Mouse (Mus musculus) kidney, embryonic 14.5 days (tissue): ENCODE data around the gene Hsp90ab1. TPM values are rescaled to one million over a fixed set of nuclear protein-coding genes. Genes with fewer than 3 reads are reported as not detected.

Experiments
- ATAC-seq: fragments of 200-750 bp; cut with Nextera tagmentation; 2 replicates; pipeline ENCODE4 v1.8.0; 2017; ENCODE audit warnings: moderate number of reproducible peaks, mild to moderate bottlenecking, moderate TSS enrichment, moderate library complexity; ENCODE audit not compliant: low FRiP score, low TSS enrichment
- H3K27ac ChIP-seq: fragments of 300-500 bp; sonication (generic); 2 replicates; pipeline ENCODE4 v1.5.1; 2014; ENCODE audit warnings: low read depth, mild to moderate bottlenecking, low read length, moderate library complexity, mixed read lengths
- H3K27me3 ChIP-seq: fragments of 300-500 bp; sonication (generic); 2 replicates; pipeline ENCODE4 v1.6.1; 2014; ENCODE audit warnings: mild to moderate bottlenecking, low read length; ENCODE audit not compliant: control insufficient read depth, insufficient read depth
- H3K36me3 ChIP-seq: fragments of 300-500 bp; sonication (generic); 2 replicates; pipeline ENCODE4 v1.6.1; 2014; ENCODE audit warnings: low read length, mixed read lengths; ENCODE audit not compliant: control insufficient read depth, insufficient read depth
- H3K4me1 ChIP-seq: fragments of 300-500 bp; sonication (generic); 2 replicates; pipeline ENCODE4 v1.6.1; 2014; ENCODE audit warnings: low read length, mixed read lengths; ENCODE audit not compliant: control insufficient read depth, insufficient read depth
- H3K4me2 ChIP-seq: fragments of 300-500 bp; sonication (generic); replicated peaks from 2 replicates; pipeline ENCODE4 v1.6.1; 2014; ENCODE audit warnings: low read depth, mild to moderate bottlenecking, low read length
- H3K4me3 ChIP-seq: fragments of 300-500 bp; sonication (generic); 2 replicates; pipeline ENCODE4 v1.5.1; 2014; ENCODE audit warnings: mild to moderate bottlenecking, low read length
- H3K9ac ChIP-seq: fragments of 300-500 bp; sonication (generic); 2 replicates; pipeline ENCODE4 v1.6.1; 2014; ENCODE audit warnings: low read depth, mild to moderate bottlenecking, low read length, moderate library complexity
- H3K9me3 ChIP-seq: fragments of 300-500 bp; sonication (generic); 2 replicates; pipeline ENCODE4 v1.6.1; 2016; ENCODE audit warnings: low read length; ENCODE audit not compliant: control insufficient read depth
- WGBS: fragments of 180-500 bp; shearing (Covaris S2); extraction: QIAGEN DNeasy Blood & Tissue Kit; methylation state at CpG from one replicate; pipeline ENCODE4 v1.1.7; 2014; 5-methylcytosine and 5-hydroxymethylcytosine counted together
- polyA plus RNA-seq: library from polyadenylated mRNA; unstranded; fragments of >200 nt; fragmentation: Nextera tagmentation; extraction: Ambion mirVana; gene quantifications from 2 replicates; pipeline ENCODE4 v1.2.1, GENCODE M21; 2014

The Hsp90ab1 gene
- polyA plus RNA-seq, 1 experiment from 2014 or later: 1,961 TPM

DNA sequence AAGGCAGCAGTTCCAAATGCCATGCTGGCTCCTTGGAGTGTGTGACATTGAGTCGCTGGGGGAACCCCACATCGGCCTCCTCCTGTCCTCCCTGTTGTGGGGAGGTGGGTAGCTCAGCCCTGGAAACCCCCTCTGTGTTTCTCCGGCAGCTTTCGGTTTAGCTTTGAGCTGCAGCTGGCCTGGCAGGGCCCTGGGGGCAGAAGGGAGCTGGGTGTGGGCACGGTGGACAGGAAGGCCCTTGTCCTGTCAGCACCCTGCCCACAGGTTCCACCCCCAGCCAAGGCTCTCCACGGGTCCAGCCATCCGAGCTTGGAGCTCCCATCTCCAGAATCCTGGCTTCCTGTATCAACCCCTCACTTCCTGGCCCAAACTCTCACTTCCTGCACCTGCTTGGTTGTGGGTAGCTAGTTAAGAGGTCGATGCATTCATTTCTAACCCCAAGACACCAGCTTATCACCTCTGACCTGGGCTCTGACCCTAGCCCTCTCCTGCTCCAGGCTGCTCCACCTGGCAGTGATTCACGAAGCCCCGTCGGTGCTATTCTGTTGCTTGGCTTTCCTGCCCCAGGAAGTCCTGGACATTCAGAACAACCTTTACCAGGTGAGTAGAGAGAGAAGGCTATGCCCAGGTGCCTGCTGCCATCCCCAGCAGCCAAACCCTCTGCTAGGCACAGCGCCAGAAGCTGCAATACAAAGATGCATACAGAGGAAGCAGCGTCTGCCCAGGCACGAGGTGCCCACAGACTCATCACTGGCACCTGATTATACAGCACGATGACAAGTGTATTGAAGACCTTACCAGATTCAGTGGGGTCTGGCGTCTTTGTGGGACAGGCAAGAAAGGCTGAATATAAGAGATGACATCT lies 14.8 kb downstream of the Hsp90ab1 start:
- Histone ChIP-seq H3K4me2 (no peak overlapping the region; the same call in 1 of the 2 replicates), H3K4me1 (peaks cover 8% of the 10 kb centered on the region; the same call in 1 of the 2 replicates), H3K27me3 (peaks cover 7% of the 10 kb centered on the region; the same call in 1 of the 2 replicates), H3K4me3 (no peak overlapping the region), H3K36me3 (no peaks in the 10 kb centered on the region), H3K27ac (no peak overlapping the region), H3K9ac (peak overlapping the region; percentile 12; the same call in 1 of the 2 replicates), H3K9me3 (no peaks in the 10 kb centered on the region)
- 69% methylated on average over 16 of the region's 16 CpGs for WGBS
- no peak for ATAC-seq

DNA sequence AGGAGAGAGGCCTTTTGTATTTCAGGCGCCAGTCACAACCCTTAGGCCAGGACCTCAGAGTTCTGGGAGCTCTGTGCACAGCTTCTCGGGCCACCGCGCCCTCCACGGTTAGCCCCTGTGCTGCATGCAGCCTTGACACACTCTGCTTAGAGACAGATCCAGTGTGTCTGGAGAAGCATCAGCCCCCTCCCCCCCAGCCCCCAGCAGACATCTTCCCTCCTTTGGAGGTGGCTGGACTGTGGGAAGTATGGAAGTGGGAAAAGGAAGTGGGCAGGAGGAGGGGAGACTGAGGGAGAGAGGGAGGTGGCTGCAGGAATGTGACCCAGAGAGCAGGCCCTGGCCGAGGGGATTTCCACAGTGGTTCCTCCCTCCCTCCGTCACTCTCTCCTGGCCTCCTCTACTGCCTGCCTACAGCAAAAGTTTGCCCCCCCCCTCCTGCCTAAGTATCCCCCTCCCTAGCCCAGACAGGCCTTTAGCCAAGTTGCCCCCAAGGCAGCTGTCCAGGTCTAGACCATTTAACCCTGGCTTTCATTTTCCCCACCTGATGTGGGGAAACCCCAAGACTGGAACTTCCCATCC lies 15.7 kb downstream of the Hsp90ab1 start:
- no peak for ATAC-seq
- no peaks in the 10 kb centered on the region for H3K36me3 ChIP-seq
- no peaks in the 10 kb centered on the region for H3K9me3 ChIP-seq
- H3K27me3 ChIP-seq: peaks cover 7% of the 10 kb centered on the region; the same call in 1 of the 2 replicates
- H3K4me1 ChIP-seq: peaks cover 8% of the 10 kb centered on the region; the same call in 1 of the 2 replicates
- 69% methylated on average over 6 of the region's 7 CpGs for WGBS
- no peak overlapping the region for H3K4me2 ChIP-seq
- no peak overlapping the region for H3K27ac ChIP-seq
- H3K9ac ChIP-seq: no peak overlapping the region
- no peak overlapping the region for H3K4me3 ChIP-seq

- WGBS: 75% methylated on average over 3 of the region's 3 CpGs
- no peaks in the 10 kb centered on the region for H3K9me3 ChIP-seq
- no peak overlapping the region for H3K9ac ChIP-seq
- H3K36me3 ChIP-seq: no peaks in the 10 kb centered on the region
- no peak for ATAC-seq
- H3K27me3 ChIP-seq: peaks cover 7% of the 10 kb centered on the region; the same call in 1 of the 2 replicates
- peak overlapping the region; percentile 92 for H3K4me2 ChIP-seq
- no peak overlapping the region for H3K27ac ChIP-seq
- peaks cover 8% of the 10 kb centered on the region; the same call in 1 of the 2 replicates for H3K4me1 ChIP-seq
- H3K4me3 ChIP-seq: peak overlapping the region; percentile 59
These were observed 16.4 kb downstream of the Hsp90ab1 start for GRCm38 (mm10) chr17:45556514-45557245.

DNA sequence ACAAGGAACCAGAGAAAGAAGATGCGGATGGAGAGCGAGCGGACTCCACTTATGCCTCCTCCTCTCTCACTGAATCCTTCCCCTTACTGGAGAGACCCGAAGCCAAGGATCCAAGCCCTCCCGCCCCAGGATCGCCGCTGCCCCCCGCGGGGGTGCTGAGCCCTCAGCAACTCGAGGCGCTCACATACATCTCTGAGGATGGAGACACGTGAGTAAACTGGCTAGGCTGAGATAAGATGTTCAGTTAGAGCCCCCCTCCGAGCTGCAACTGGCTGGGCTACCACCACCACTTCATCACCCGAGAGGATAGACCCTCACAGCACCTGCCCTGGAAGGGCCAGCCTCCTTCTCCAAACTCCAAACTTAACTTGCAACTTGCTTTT lies 17.0 kb downstream of the Hsp90ab1 start:
- WGBS: 4% methylated on average over 14 of the region's 14 CpGs
- no peaks in the 10 kb centered on the region for H3K36me3 ChIP-seq
- H3K27me3 ChIP-seq: peaks cover 7% of the 10 kb centered on the region; the same call in 1 of the 2 replicates
- H3K4me1 ChIP-seq: peaks cover 8% of the 10 kb centered on the region; the same call in 1 of the 2 replicates
- no peak for ATAC-seq
- peak overlapping the region; percentile 59 for H3K4me3 ChIP-seq
- H3K27ac ChIP-seq: no peak overlapping the region
- peak overlapping the region; percentile 92 for H3K4me2 ChIP-seq
- H3K9me3 ChIP-seq: no peaks in the 10 kb centered on the region
- H3K9ac ChIP-seq: peak overlapping the region; percentile 60

- Histone ChIP-seq H3K9ac (peak within 1 kb of the TSS; percentile 60), H3K27me3 (peaks cover 7% of the 10 kb centered on the region; the same call in 1 of the 2 replicates), H3K9me3 (no peaks in the 10 kb centered on the region), H3K36me3 (no peaks in the 10 kb centered on the region), H3K4me3 (peak within 1 kb of the TSS; percentile 59), H3K4me1 (peaks cover 8% of the 10 kb centered on the region; the same call in 1 of the 2 replicates), H3K4me2 (peak within 1 kb of the TSS; percentile 92), H3K27ac (no peak within 1 kb of the TSS)
- peak; percentile 72 for ATAC-seq
- under 1% methylated on average over 45 of the region's 45 CpGs for WGBS
These were observed 17.5 kb downstream of the Hsp90ab1 start, which contains the start of gene Nfkbie for GRCm38 (mm10) chr17:45555452-45556106. TSS of gene Nfkbie (plus strand) at chr17:45555703.

- peaks cover 7% of the 10 kb centered on the region; the same call in 1 of the 2 replicates for H3K27me3 ChIP-seq
- H3K9me3 ChIP-seq: no peaks in the 10 kb centered on the region
- no peak overlapping the region for H3K27ac ChIP-seq
- peaks cover 16% of the 10 kb centered on the region for H3K4me1 ChIP-seq
- H3K36me3 ChIP-seq: no peaks in the 10 kb centered on the region
- H3K4me3 ChIP-seq: no peak overlapping the region
- H3K4me2 ChIP-seq: no peak overlapping the region
- no peak overlapping the region for H3K9ac ChIP-seq
- no peak for ATAC-seq
- 44% methylated on average over 1 of the region's 1 CpGs for WGBS
These were observed 18.7 kb downstream of the Hsp90ab1 start for GRCm38 (mm10) chr17:45554420-45554819.

DNA sequence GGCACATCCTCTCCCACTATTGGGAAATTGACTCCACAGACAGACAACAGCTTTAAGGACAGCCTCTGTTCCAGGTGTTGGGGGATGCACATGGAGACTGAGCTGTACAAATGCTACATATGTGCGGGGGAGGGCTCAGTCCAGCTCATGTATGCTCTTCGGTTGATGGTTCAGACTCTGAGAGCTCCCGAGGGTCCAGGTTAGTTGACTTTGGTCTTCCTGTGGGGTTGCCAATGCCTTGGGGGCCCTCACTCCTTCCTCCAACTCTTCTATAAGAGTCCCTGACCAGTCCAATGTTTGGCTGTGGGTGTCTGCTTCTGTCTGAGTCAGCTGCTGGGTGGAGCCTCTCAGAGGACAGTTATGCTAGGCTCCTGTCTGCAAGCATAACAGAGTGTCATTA lies 20.0 kb downstream of the Hsp90ab1 start:
- H3K27ac ChIP-seq: no peak overlapping the region
- no peaks in the 10 kb centered on the region for H3K9me3 ChIP-seq
- WGBS: 80% methylated on average over 3 of the region's 3 CpGs
- H3K4me3 ChIP-seq: no peak overlapping the region
- H3K4me1 ChIP-seq: peaks cover 19% of the 10 kb centered on the region
- peaks cover 15% of the 10 kb centered on the region; the same call in 1 of the 2 replicates for H3K27me3 ChIP-seq
- H3K9ac ChIP-seq: no peak overlapping the region
- H3K36me3 ChIP-seq: no peaks in the 10 kb centered on the region
- H3K4me2 ChIP-seq: no peak overlapping the region
- ATAC-seq: no peak

DNA sequence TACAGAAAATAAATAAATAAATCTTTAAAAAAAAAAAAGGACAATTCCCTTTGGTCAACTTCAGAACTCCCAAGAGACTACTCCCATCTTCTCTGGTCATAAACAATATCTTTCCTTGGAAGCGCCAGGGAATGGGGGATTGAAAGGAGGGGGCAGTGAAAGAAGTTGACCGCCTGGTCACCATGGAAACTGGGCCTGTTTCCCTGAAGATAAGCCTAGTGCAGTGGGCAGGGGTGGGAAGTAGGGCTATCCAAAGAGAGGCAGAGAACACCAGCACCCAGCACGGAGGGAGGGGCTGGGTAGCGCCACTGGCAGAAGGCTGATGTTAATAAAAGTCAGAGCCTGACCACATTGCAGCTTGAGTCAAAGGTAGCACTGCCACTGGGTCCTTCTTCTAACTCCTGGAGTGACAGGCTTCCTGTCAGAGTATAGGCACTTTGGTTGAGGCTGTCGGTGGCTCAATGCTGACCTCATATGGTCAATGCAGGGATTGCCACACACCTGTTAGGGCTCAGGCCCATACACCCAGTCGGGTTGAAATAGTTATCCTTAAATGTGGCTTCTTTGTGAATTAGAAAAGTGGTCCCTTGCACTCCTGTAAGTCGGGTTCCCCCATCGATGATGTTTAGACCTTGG lies 21.1 kb downstream of the Hsp90ab1 start:
- peak; percentile 13; the same call in 1 of the 2 replicates for ATAC-seq
- Histone ChIP-seq H3K36me3 (no peaks in the 10 kb centered on the region), H3K4me3 (no peak overlapping the region), H3K9ac (no peak overlapping the region), H3K9me3 (no peaks in the 10 kb centered on the region), H3K27ac (no peak overlapping the region), H3K4me2 (no peak overlapping the region), H3K27me3 (peaks cover 26% of the 10 kb centered on the region), H3K4me1 (peaks cover 17% of the 10 kb centered on the region)
- WGBS: 6% methylated on average over 8 of the region's 8 CpGs
